Mouse (Mus musculus) kidney, adult 2 months (tissue): ENCODE results near the gene Gm9045.
"Not testable (repeated sequence)": the region's sequence is repeated elsewhere in the genome, so short reads cannot be mapped to it uniquely, and the experiment has no call there.

ENCODE experiments used
- CTCF ChIP-seq: fragments of 200-500 bp; conservative IDR thresholded peaks from 2 replicates; pipeline ENCODE4 v1.5.1; 2011; ENCODE audit warnings: low read depth, mild to moderate bottlenecking, control low read depth, low read length, moderate library complexity, mixed read lengths; ENCODE audit not compliant: insufficient read depth, insufficient read length
- POLR2A ChIP-seq: fragments of 200-500 bp; IDR thresholded peaks from one replicate; pipeline ENCODE4 v1.6.1; 2011; ENCODE audit warnings: low read depth, low read length, control low read depth

DNA sequence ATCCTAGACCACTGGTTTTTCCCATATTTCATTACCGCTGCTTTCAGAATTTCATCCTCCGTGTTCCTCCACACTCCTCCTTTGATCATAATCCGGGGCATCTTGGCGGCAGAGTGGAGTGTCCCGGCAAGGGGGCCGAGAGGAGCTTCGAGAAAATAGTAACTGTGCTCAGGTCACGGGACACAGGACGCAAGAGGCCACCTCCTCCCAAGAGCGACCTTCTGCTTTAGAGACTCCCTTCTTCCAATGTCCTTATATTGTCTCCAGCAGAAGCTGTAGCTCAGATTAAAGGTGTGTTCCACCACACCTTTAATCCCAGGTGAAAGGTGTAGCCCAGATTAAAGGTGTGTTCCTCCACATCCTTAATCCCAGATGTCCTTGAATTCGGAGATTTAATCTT, 16.4 kb upstream of the Gm9045 start, which contains the start of gene Gm9049:
- not testable (repeated sequence) for TF ChIP-seq CTCF, POLR2A
